28 mouse cellular contexts compared by ENCODE assay signal in the genomic region with DNA sequence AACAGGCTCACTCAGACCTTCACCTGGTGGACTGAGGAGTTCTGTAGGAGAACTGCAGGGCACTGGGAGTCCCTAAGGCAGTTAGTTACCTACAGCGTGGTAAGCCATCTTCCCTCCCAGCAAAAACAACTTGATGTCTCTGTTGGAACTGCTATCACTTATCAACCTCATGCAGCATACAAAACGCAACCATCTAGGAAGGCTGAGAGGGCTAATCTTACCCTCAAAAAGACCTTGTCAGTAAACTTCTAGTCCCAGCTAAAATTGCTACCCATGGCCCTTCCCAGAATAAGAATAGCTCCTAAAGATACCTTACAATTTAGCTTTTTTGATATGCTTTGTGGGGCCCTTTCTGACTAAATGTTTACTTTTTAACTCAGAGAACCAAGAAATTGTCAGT.
DNase-seq lines count a peak whose midpoint lies in the region; ATAC-seq and TF ChIP-seq lines count a peak whose summit lies in the region.
"Had no signal": no experiment of that assay in that cellular context is flagged by ENCODE, and none has a peak within 500 bp of the region (broad histone marks: within the 10 kb centered on the region; RNA-seq: fewer than 3 reads in every experiment).

No protein-coding gene starts in this region.

- no peaks in the 10 kb centered on the region for H3K36me3 ChIP-seq in intestine, embryonic 15.5 days
- H3K36me3 ChIP-seq in intestine, postnatal 0 days (ENCODE audit: control insufficient read depth, insufficient read depth): no peaks in the 10 kb centered on the region
- no peaks in the 10 kb centered on the region for H3K36me3 ChIP-seq in liver, embryonic 16.5 days (ENCODE audit: control insufficient read depth, insufficient read depth)
- no peaks in the 10 kb centered on the region for H3K36me3 ChIP-seq in hindbrain, embryonic 11.5 days (ENCODE audit: control insufficient read depth, insufficient read depth, low read length)
- H3K36me3 ChIP-seq: forebrain, embryonic 10.5 days; heart, embryonic 15.5 days; hindbrain, embryonic 15.5 days; limb, embryonic 15.5 days; midbrain, embryonic 15.5 days; neural tube, embryonic 13.5 days had no signal

- H3K4me3 ChIP-seq in intestine, embryonic 15.5 days (replicated peaks): no peak overlapping the region
- H3K4me3 ChIP-seq in intestine, postnatal 0 days (ENCODE audit: low read depth, low read length): no peak overlapping the region
- H3K4me3 ChIP-seq in liver, embryonic 16.5 days (ENCODE audit: low read depth, low read length): no peak overlapping the region
- no peak overlapping the region for H3K4me3 ChIP-seq in hindbrain, embryonic 11.5 days (ENCODE audit: low read depth, low read length)
- H3K4me3 ChIP-seq: forebrain, embryonic 10.5 days; heart, embryonic 15.5 days; hindbrain, embryonic 15.5 days; limb, embryonic 15.5 days; midbrain, embryonic 15.5 days; myocyte; neural tube, embryonic 13.5 days had no signal

- ATAC-seq in intestine, embryonic 15.5 days: peak; percentile 34; the same call in 1 of the 2 replicates
- no peak for ATAC-seq in intestine, postnatal 0 days
- ATAC-seq in liver, embryonic 16.5 days (ENCODE audit: low read depth): peak; percentile 89
- ATAC-seq in hindbrain, embryonic 11.5 days (ENCODE audit: low FRiP score): no peak
- ATAC-seq: forebrain, embryonic 16.5 days; midbrain, embryonic 15.5 days had no signal

- peaks cover 4% of the 10 kb centered on the region; the same call in 1 of the 2 replicates for H3K4me1 ChIP-seq in intestine, embryonic 15.5 days (replicated peaks)
- H3K4me1 ChIP-seq in intestine, postnatal 0 days (replicated peaks; ENCODE audit: control insufficient read depth, insufficient read depth, low read length): no peaks in the 10 kb centered on the region
- H3K4me1 ChIP-seq in liver, embryonic 16.5 days (ENCODE audit: control insufficient read depth, low read depth, low read length): peaks cover 36% of the 10 kb centered on the region
- H3K4me1 ChIP-seq in hindbrain, embryonic 11.5 days (replicated peaks; ENCODE audit: control insufficient read depth, insufficient read depth, low read length): no peaks in the 10 kb centered on the region
- H3K4me1 ChIP-seq: hindbrain, embryonic 15.5 days; limb, embryonic 15.5 days had no signal

- no peaks in the 10 kb centered on the region for H3K9me3 ChIP-seq in intestine, embryonic 15.5 days
- H3K9me3 ChIP-seq in intestine, postnatal 0 days (ENCODE audit: control insufficient read depth): no peaks in the 10 kb centered on the region
- no peaks in the 10 kb centered on the region for H3K9me3 ChIP-seq in liver, embryonic 16.5 days (replicated peaks; ENCODE audit: control insufficient read depth, low read length)
- no peaks in the 10 kb centered on the region for H3K9me3 ChIP-seq in hindbrain, embryonic 11.5 days (ENCODE audit: control insufficient read depth, low read length)
- H3K9me3 ChIP-seq: forebrain, embryonic 10.5 days; heart, embryonic 15.5 days; hindbrain, embryonic 15.5 days; limb, embryonic 15.5 days; midbrain, embryonic 15.5 days; neural tube, embryonic 13.5 days had no signal

- no peak overlapping the region for H3K9ac ChIP-seq in intestine, embryonic 15.5 days
- H3K9ac ChIP-seq in intestine, postnatal 0 days (ENCODE audit: low read depth, low read length): no peak overlapping the region
- 0 out of 2 replicates have a peak overlapping the region, but pooled peaks have one; percentile 16 for H3K9ac ChIP-seq in liver, embryonic 16.5 days (ENCODE audit: low read depth, low read length)
- H3K9ac ChIP-seq in hindbrain, embryonic 11.5 days (ENCODE audit: low read depth, low read length): no peak overlapping the region
- H3K9ac ChIP-seq: heart, embryonic 15.5 days; hindbrain, embryonic 15.5 days; limb, embryonic 15.5 days; midbrain, embryonic 15.5 days; neural tube, embryonic 13.5 days had no signal

- no peak overlapping the region for H3K4me2 ChIP-seq in intestine, embryonic 15.5 days (replicated peaks)
- no peak overlapping the region for H3K4me2 ChIP-seq in intestine, postnatal 0 days (replicated peaks; ENCODE audit: low read depth)
- H3K4me2 ChIP-seq in liver, embryonic 16.5 days (ENCODE audit: low read depth, low read length): peak overlapping the region; percentile 47
- no peak overlapping the region for H3K4me2 ChIP-seq in hindbrain, embryonic 11.5 days (replicated peaks; ENCODE audit: low read depth, low read length)
- H3K4me2 ChIP-seq: heart, embryonic 15.5 days; hindbrain, embryonic 15.5 days; limb, embryonic 15.5 days; midbrain, embryonic 15.5 days; neural tube, embryonic 13.5 days had no signal

- no peak for TF ChIP-seq CTCF in intestine, postnatal 0 days (IDR thresholded peaks at IDR 0.05; ENCODE audit: low read depth)

- peak; percentile 73 for DNase-seq in c-Kit-positive CD71-positive TER-119-positive erythroid progenitor cells, embryonic 14.5 days (ENCODE audit: low spot score)
- DNase-seq in liver: peak; percentile 47
- no peak for DNase-seq in frontal cortex, postnatal 36 days (ENCODE audit: low spot score in 2 of 2)
- no peak for DNase-seq in hindbrain, embryonic 11.5 days (ENCODE audit: low spot score)
- DNase-seq in gastrocnemius, adult 18-20 months (ENCODE audit: low spot score): no peak
- DNase-seq: cerebellum, adult 2 months; cerebellum, postnatal 25 days; gastrocnemius, postnatal 36 days; heart, postnatal 36 days; layer of hippocampus, adult 9-11 months; left cerebral cortex, postnatal 4 days; retina, postnatal 1 day; right cerebral cortex, postnatal 4 days; thymus, adult 18-20 months; thymus, postnatal 36 days had no signal

- no peaks in the 10 kb centered on the region for H3K27me3 ChIP-seq in intestine, embryonic 15.5 days (replicated peaks)
- no peaks in the 10 kb centered on the region for H3K27me3 ChIP-seq in intestine, postnatal 0 days (replicated peaks; ENCODE audit: control insufficient read depth, insufficient read depth, low read length)
- H3K27me3 ChIP-seq in liver, embryonic 16.5 days (ENCODE audit: control insufficient read depth, insufficient read depth, low read depth, low read length): no peaks in the 10 kb centered on the region
- no peaks in the 10 kb centered on the region for H3K27me3 ChIP-seq in hindbrain, embryonic 11.5 days (ENCODE audit: control insufficient read depth, insufficient read depth, low read length)
- H3K27me3 ChIP-seq: heart, embryonic 15.5 days; hindbrain, embryonic 15.5 days; limb, embryonic 15.5 days; midbrain, embryonic 15.5 days; neural tube, embryonic 13.5 days had no signal

- H3K27ac ChIP-seq in intestine, embryonic 15.5 days: no peak overlapping the region
- no peak overlapping the region for H3K27ac ChIP-seq in intestine, postnatal 0 days (ENCODE audit: low read depth, low read length)
- H3K27ac ChIP-seq in liver, embryonic 16.5 days (ENCODE audit: low read length): peak overlapping the region; percentile 88
- H3K27ac ChIP-seq in hindbrain, embryonic 11.5 days (ENCODE audit: low read depth, low read length): no peak overlapping the region
- H3K27ac ChIP-seq: forebrain, embryonic 10.5 days; heart, embryonic 15.5 days; hindbrain, embryonic 15.5 days; kidney, postnatal 0 days; limb, embryonic 15.5 days; macrophage; midbrain, embryonic 15.5 days; neural tube, embryonic 13.5 days had no signal

- WGBS in intestine, embryonic 15.5 days: 83% methylated on average over 2 of the region's 2 CpGs
- WGBS in intestine, postnatal 0 days: 85% methylated on average over 2 of the region's 2 CpGs
- WGBS in liver, embryonic 16.5 days (ENCODE audit: insufficient replicate concordance): 30% methylated on average over 2 of the region's 2 CpGs
- 84% methylated on average over 2 of the region's 2 CpGs for WGBS in hindbrain, embryonic 11.5 days

Comparison
In these comparisons a context has a peak if more than half of its experiments do, and no peak if none do; other contexts are left out.
1. ATAC-seq: peak in intestine, embryonic 15.5 days (single experiment) and liver, embryonic 16.5 days (single experiment); none in intestine, postnatal 0 days (single experiment) and hindbrain, embryonic 11.5 days (single experiment).
2. DNase-seq: peak in c-Kit-positive CD71-positive TER-119-positive erythroid progenitor cells, embryonic 14.5 days (single experiment) and liver (single experiment); none in frontal cortex, postnatal 36 days (0 of 2), hindbrain, embryonic 11.5 days (single experiment) and gastrocnemius, adult 18-20 months (single experiment).